Mouse (Mus musculus): ENCODE data around the gene Dclk1.

Gene Dclk1

GRCm38 (mm10) chr3:55333511-55333910 is 91.3 kb downstream of the Dclk1 start:
- CTCF ChIA-PET = no interaction called here

- CTCF ChIA-PET = no interaction called here
These were observed 94.7 kb downstream of the Dclk1 start for GRCm38 (mm10) chr3:55336895-55337294.

- CTCF ChIA-PET = no interaction called here
These were observed 95.5 kb downstream of the Dclk1 start for GRCm38 (mm10) chr3:55337671-55338070.

- CTCF ChIA-PET = no interaction called here
These were observed 100.3 kb downstream of the Dclk1 start for GRCm38 (mm10) chr3:55342445-55342844.

- CTCF ChIA-PET = no interaction called here
These were observed 105.3 kb downstream of the Dclk1 start for GRCm38 (mm10) chr3:55347371-55348025.

GRCm38 (mm10) chr3:55348026-55348390 is 105.8 kb downstream of the Dclk1 start:
- CTCF ChIA-PET = no interaction called here

GRCm38 (mm10) chr3:55350194-55350593 is 108.0 kb downstream of the Dclk1 start:
- CTCF ChIA-PET = no interaction called here

GRCm38 (mm10) chr3:55351281-55352052 is 109.3 kb downstream of the Dclk1 start:
- CTCF ChIA-PET = no interaction called here

GRCm38 (mm10) chr3:55352529-55352928 is 110.4 kb downstream of the Dclk1 start:
- CTCF ChIA-PET = no interaction called here

- CTCF ChIA-PET = no interaction called here
These were observed 111.0 kb downstream of the Dclk1 start for GRCm38 (mm10) chr3:55353169-55353568.

- CTCF ChIA-PET = interaction anchor here (0.6 kb wide), 1 partner anchor 841 kb away, joined by 6 read pairs; no protein-coding TSS in a partner anchor
These were observed 111.8 kb downstream of the Dclk1 start for GRCm38 (mm10) chr3:55353909-55354511.

- CTCF ChIA-PET = interaction anchor here (0.6 kb wide), 2 partner anchors 202 to 841 kb away, joined by 3 to 6 read pairs; no protein-coding TSS in a partner anchor
These were observed 112.6 kb downstream of the Dclk1 start for GRCm38 (mm10) chr3:55354765-55355164.

- CTCF ChIA-PET = no interaction called here
These were observed 116.3 kb downstream of the Dclk1 start for GRCm38 (mm10) chr3:55358486-55358885.

GRCm38 (mm10) chr3:55360836-55361235 is 118.7 kb downstream of the Dclk1 start:
- CTCF ChIA-PET = no interaction called here

- CTCF ChIA-PET = no interaction called here
These were observed 125.0 kb downstream of the Dclk1 start for GRCm38 (mm10) chr3:55367166-55367565.

GRCm38 (mm10) chr3:55369156-55369555 is 127.0 kb downstream of the Dclk1 start:
- CTCF ChIA-PET = no interaction called here

GRCm38 (mm10) chr3:55373689-55374088 is 131.5 kb downstream of the Dclk1 start:
- CTCF ChIA-PET = no interaction called here

- CTCF ChIA-PET = no interaction called here
These were observed 136.4 kb downstream of the Dclk1 start for GRCm38 (mm10) chr3:55378591-55378990.

- CTCF ChIA-PET = interaction anchor here (0.7 kb wide), 1 partner anchor 149 kb away, joined by 5 read pairs; no protein-coding TSS in a partner anchor
These were observed 138.3 kb downstream of the Dclk1 start for GRCm38 (mm10) chr3:55380471-55380870.

- CTCF ChIA-PET = no interaction called here
These were observed 150.4 kb downstream of the Dclk1 start for GRCm38 (mm10) chr3:55392605-55393004.

- CTCF ChIA-PET = no interaction called here
These were observed 151.4 kb downstream of the Dclk1 start for GRCm38 (mm10) chr3:55393549-55393948.

GRCm38 (mm10) chr3:55396792-55397191 is 154.6 kb downstream of the Dclk1 start:
- CTCF ChIA-PET = no interaction called here

Data from spleen, embryonic (tissue).